In the genomic region with DNA sequence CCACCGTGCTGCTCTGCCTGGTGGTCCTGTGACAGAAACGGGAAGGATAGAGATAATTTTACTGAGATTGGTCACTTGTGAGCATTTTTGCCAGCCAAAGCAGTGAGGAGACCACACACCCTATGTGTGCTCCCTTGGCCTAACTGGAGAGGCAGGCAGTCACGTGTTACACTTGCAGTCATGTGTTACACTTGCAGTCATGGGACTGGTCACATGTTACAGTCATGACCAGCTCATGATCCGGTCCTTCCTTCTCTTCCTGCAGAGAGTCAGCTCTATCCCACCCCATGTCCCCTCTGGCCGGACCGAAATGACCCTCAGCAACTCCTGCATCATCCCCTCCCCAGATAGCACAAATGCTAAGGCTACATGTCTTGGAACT, we compare ENCODE assay signal across 14 mouse cellular contexts. TPM values are rescaled to one million over a fixed set of nuclear protein-coding genes. Genes with fewer than 3 reads are reported as not detected.
A peak's percentile ranks its signal among the peaks of the same experiment; 100 is the strongest.
DNase-seq lines count a peak whose midpoint lies in the region; ATAC-seq and TF ChIP-seq lines count a peak whose summit lies in the region.
"Had no signal": no experiment of that assay in that cellular context is flagged by ENCODE, and none has a peak within 500 bp of the region (broad histone marks: within the 10 kb centered on the region; RNA-seq: fewer than 3 reads in every experiment).

No protein-coding gene starts in this region.

- dilution Hi-C loops in CH12.LX (cut with MboI; ENCODE audit: extremely low pct_ligation_motif_present, extremely low pct_unique_long_range_greater_than_20kb, low sequenced_read_pairs) = no loop called here

- 70% methylated on average over 6 of the region's 6 CpGs for WGBS in kidney, postnatal 0 days
- WGBS in liver, embryonic 13.5 days (ENCODE audit: insufficient replicate concordance) = 47% methylated on average over 6 of the region's 6 CpGs

- peak overlapping the region; percentile 67; the same call in 1 of the 2 replicates for H3K27ac ChIP-seq in kidney, postnatal 0 days
- H3K27ac ChIP-seq in CH12.LX (ENCODE audit: insufficient read depth, low read depth) = no peak overlapping the region
- peak overlapping the region; percentile 32; the same call in 1 of the 2 replicates for H3K27ac ChIP-seq in liver, embryonic 13.5 days
- H3K27ac ChIP-seq: hindbrain, embryonic 15.5 days had no signal

- no peak for ATAC-seq in kidney, postnatal 0 days (replicated peaks; ENCODE audit: low FRiP score, low read depth)
- ATAC-seq in G1E (ENCODE audit: extremely low read depth, insufficient number of reproducible peaks, low FRiP score, poor library complexity, severe bottlenecking) = peak; percentile 17; the same call in 1 of the 2 replicates
- ATAC-seq in liver, embryonic 13.5 days (ENCODE audit: low read depth) = no peak
- ATAC-seq in megakaryocyte progenitor cell, adult 5-6 weeks (replicated peaks; ENCODE audit: poor library complexity) = no peak
- ATAC-seq in erythroid progenitor cell, adult 5-6 weeks (replicated peaks; ENCODE audit: low FRiP score, poor library complexity, severe bottlenecking) = no peak
- ATAC-seq: activated CD4-positive, CD25-positive, alpha-beta regulatory T cell, adult 4 months had no signal

- H3K4me2 ChIP-seq in kidney, postnatal 0 days (ENCODE audit: low read length) = no peak overlapping the region
- H3K4me2 ChIP-seq in CH12.LX (ENCODE audit: insufficient read depth, low read depth, poor library complexity, severe bottlenecking) = no peak overlapping the region
- no peak overlapping the region for H3K4me2 ChIP-seq in liver, embryonic 13.5 days
- H3K4me2 ChIP-seq: heart, embryonic 11.5 days; hindbrain, embryonic 15.5 days had no signal

- H3K9me3 ChIP-seq in kidney, postnatal 0 days (replicated peaks; ENCODE audit: low read length) = no peaks in the 10 kb centered on the region
- no peaks in the 10 kb centered on the region for H3K9me3 ChIP-seq in CH12.LX (replicated peaks; ENCODE audit: low read length)
- no peaks in the 10 kb centered on the region for H3K9me3 ChIP-seq in G1E (replicated peaks)
- no peaks in the 10 kb centered on the region for H3K9me3 ChIP-seq in liver, embryonic 13.5 days (replicated peaks)
- H3K9me3 ChIP-seq: hindbrain, embryonic 15.5 days had no signal

- DNase-seq in kidney, postnatal 0 days (ENCODE audit: low spot score) = no peak
- DNase-seq in kidney, adult 8-10 months = no peak
- DNase-seq in CH12.LX (ENCODE audit: extremely low read depth) (no peak), G1E (ENCODE audit: low spot score) (no peak)
- DNase-seq in liver, embryonic 13.5 days = no peak
- DNase-seq in adrenal gland, adult 8-10 months = no peak
- DNase-seq: lung, adult 2 months; thymus, adult 2 months had no signal

- TF ChIP-seq RAD21 in CH12.LX (IDR thresholded peaks at IDR 0.05; ENCODE audit: low read depth, low read length) = no peak

- H3K36me3 ChIP-seq in kidney, postnatal 0 days (ENCODE audit: insufficient read depth, low read length) = no peaks in the 10 kb centered on the region
- H3K36me3 ChIP-seq in CH12.LX (replicated peaks in 1 of 2; ENCODE audit: control insufficient read depth in 1 of 2, insufficient read depth in 1 of 2, low read length in 1 of 2) (no peaks in the 10 kb centered on the region), G1E (replicated peaks) (no peaks in the 10 kb centered on the region)
- H3K36me3 ChIP-seq in liver, embryonic 13.5 days = no peaks in the 10 kb centered on the region
- H3K36me3 ChIP-seq: hindbrain, embryonic 15.5 days had no signal

- H3K27me3 ChIP-seq in kidney, postnatal 0 days (ENCODE audit: insufficient read depth, low read length) = no peaks in the 10 kb centered on the region
- H3K27me3 ChIP-seq in CH12.LX (replicated peaks) (peaks cover 85% of the 10 kb centered on the region), G1E (ENCODE audit: insufficient read depth, low read length) (peaks cover 73% of the 10 kb centered on the region)
- 0 out of 2 replicates have a peak, but pooled peaks cover 3% of the 10 kb centered on the region for H3K27me3 ChIP-seq in liver, embryonic 13.5 days
- H3K27me3 ChIP-seq: hindbrain, embryonic 15.5 days had no signal

- in situ Hi-C loops in CH12.LX (cut with MboI; ENCODE audit: low pct_ligation_motif_present, low pct_unique_long_range_greater_than_20kb, low sequenced_read_pairs) = no loop called here

- TF ChIP-seq POLR2A in CH12.LX (IDR thresholded peaks at IDR 0.05; ENCODE audit: low read depth, low read length) = no peak

- no peaks in the 10 kb centered on the region for H3K79me2 ChIP-seq in CH12.LX (replicated peaks; ENCODE audit: control insufficient read depth, extremely low read depth, insufficient read depth, poor library complexity, severe bottlenecking)

- no peak overlapping the region for H3K9ac ChIP-seq in kidney, postnatal 0 days (ENCODE audit: low read depth, low read length)
- H3K9ac ChIP-seq in CH12.LX (ENCODE audit: insufficient read depth, low read depth) = no peak overlapping the region
- H3K9ac ChIP-seq in liver, embryonic 13.5 days = no peak overlapping the region
- H3K9ac ChIP-seq: hindbrain, embryonic 15.5 days had no signal

- no peak for TF ChIP-seq CTCF in kidney, postnatal 0 days (IDR thresholded peaks at IDR 0.05; ENCODE audit: low read depth)
- TF ChIP-seq CTCF in CH12.LX (conservative IDR thresholded peaks at IDR 0.05 in 1 of 2, IDR thresholded peaks at IDR 0.05 in 1 of 2; ENCODE audit: low read depth in 2 of 2, low read length in 2 of 2) (no peak), G1E (IDR thresholded peaks at IDR 0.05; ENCODE audit: low read depth, low read length) (no peak)

- TF ChIP-seq EP300 in CH12.LX (IDR thresholded peaks at IDR 0.05; ENCODE audit: low read length) = no peak

- H3K4me3 ChIP-seq in kidney, postnatal 0 days (replicated peaks; ENCODE audit: low read depth, low read length) = no peak overlapping the region
- no peak overlapping the region for H3K4me3 ChIP-seq in CH12.LX (replicated peaks in 1 of 3; ENCODE audit: low read depth in 2 of 3, low read length in 2 of 3, poor library complexity in 1 of 3)
- peak overlapping the region; percentile 2; the same call in 1 of the 2 replicates for H3K4me3 ChIP-seq in G1E (ENCODE audit: low read depth, low read length)
- no peak overlapping the region for H3K4me3 ChIP-seq in liver, embryonic 13.5 days (replicated peaks)
- H3K4me3 ChIP-seq: hindbrain, embryonic 15.5 days had no signal

- H3K4me1 ChIP-seq in kidney, postnatal 0 days (replicated peaks; ENCODE audit: insufficient read depth, low read length) = peaks cover 31% of the 10 kb centered on the region
- H3K4me1 ChIP-seq in CH12.LX (ENCODE audit: control insufficient read depth in 1 of 2, insufficient read depth in 2 of 2) = peaks cover 27 to 47% of the 10 kb centered on the region in 2 experiments
- H3K4me1 ChIP-seq in G1E (ENCODE audit: insufficient read depth, low read depth, low read length) = peaks cover 20% of the 10 kb centered on the region
- H3K4me1 ChIP-seq in liver, embryonic 13.5 days (replicated peaks) = peaks cover 48% of the 10 kb centered on the region

RNA-seq across cellular contexts. Expression of a gene that starts 7.7 kb away (rescaled TPM):
- polyA plus RNA-seq in kidney, postnatal 0 days (2015; fragmentation: Nextera tagmentation; extraction: Ambion mirVana) = 6.4 and 7.1 TPM in 2 replicates
- total RNA-seq in CH12.LX (2012; rRNA removed) (not detected in 2 replicates), CH12.LX (2014; rRNA removed) (not detected in 2 replicates), G1E (2014; fragmentation: Nextera tagmentation) (not detected in 2 replicates), G1E (2017) (not detected in 2 replicates)
- polyA plus RNA-seq in CH12.LX (2012; ENCODE audit: insufficient read length, low read depth) (not detected in 2 replicates), G1E (2012) (not detected in 2 replicates)
- polyA plus RNA-seq in liver, embryonic 13.5 days (2015; fragmentation: Nextera tagmentation; extraction: Ambion mirVana) = 1.4 and 1.9 TPM in 2 replicates
- total RNA-seq in adrenal gland, adult 8-10 months (2022) = 10 to 100 TPM; 16.4 to 16.7 (median 16.5) TPM
- 2.9 and 4.1 TPM in 2 replicates for total RNA-seq in megakaryocyte progenitor cell, adult 5-6 weeks (2015)
- total RNA-seq in megakaryocyte progenitor cell, adult 5-6 weeks (2017) = 3.1 and 4.6 TPM in 2 replicates
- 0.42 TPM in 1 of 2 replicates, not detected in the other for total RNA-seq in erythroid progenitor cell, adult 5-6 weeks (2015; ENCODE audit: low replicate concordance)
- 1.8 and 3.3 TPM in 2 replicates for total RNA-seq in erythroid progenitor cell, adult 5-6 weeks (2017; ENCODE audit: low replicate concordance)

RNA-seq across cellular contexts. Expression of a gene that starts 20.4 kb away (rescaled TPM):
- not detected in 2 replicates for polyA plus RNA-seq in kidney, postnatal 0 days (2015; fragmentation: Nextera tagmentation; extraction: Ambion mirVana)
- not detected in 2 replicates for total RNA-seq in CH12.LX (2012; rRNA removed)
- total RNA-seq in CH12.LX (2014; rRNA removed) = not detected in 2 replicates
- polyA plus RNA-seq in CH12.LX (2012; ENCODE audit: insufficient read length, low read depth) = not detected in 2 replicates
- not detected in 2 replicates for total RNA-seq in G1E (2014; fragmentation: Nextera tagmentation)
- total RNA-seq in G1E (2017) = 0.12 TPM in 1 of 2 replicates, not detected in the other
- polyA plus RNA-seq in G1E (2012) = not detected in 2 replicates
- polyA plus RNA-seq in liver, embryonic 13.5 days (2015; fragmentation: Nextera tagmentation; extraction: Ambion mirVana) = not detected in 2 replicates
- total RNA-seq in adrenal gland, adult 8-10 months (2022) = not detected
- not detected in 2 replicates for total RNA-seq in megakaryocyte progenitor cell, adult 5-6 weeks (2015)
- total RNA-seq in megakaryocyte progenitor cell, adult 5-6 weeks (2017) = not detected in 2 replicates
- not detected in 2 replicates for total RNA-seq in erythroid progenitor cell, adult 5-6 weeks (2015; ENCODE audit: low replicate concordance)
- 1.1 TPM in 1 of 2 replicates, not detected in the other for total RNA-seq in erythroid progenitor cell, adult 5-6 weeks (2017; ENCODE audit: low replicate concordance)
- polyA plus RNA-seq: activated CD4-positive, CD25-positive, alpha-beta regulatory T cell, adult 4 months; frontal cortex, adult 2 months; heart, embryonic 11.5 days; hindbrain, embryonic 15.5 days; lung, adult 2 months had no signal

RNA-seq across cellular contexts. Expression of a gene that starts 31.9 kb away (rescaled TPM):
- polyA plus RNA-seq in kidney, postnatal 0 days (2015; fragmentation: Nextera tagmentation; extraction: Ambion mirVana) = 145 and 155 TPM in 2 replicates
- total RNA-seq in CH12.LX (2012; rRNA removed) = 193 and 237 TPM in 2 replicates
- 242 and 270 TPM in 2 replicates for total RNA-seq in CH12.LX (2014; rRNA removed)
- polyA plus RNA-seq in CH12.LX (2012; ENCODE audit: insufficient read length, low read depth) = 286 and 289 TPM in 2 replicates
- 82.6 and 131 TPM in 2 replicates for total RNA-seq in G1E (2014; fragmentation: Nextera tagmentation)
- 228 and 241 TPM in 2 replicates for total RNA-seq in G1E (2017)
- 149 and 184 TPM in 2 replicates for polyA plus RNA-seq in G1E (2012)
- polyA plus RNA-seq in liver, embryonic 13.5 days (2015; fragmentation: Nextera tagmentation; extraction: Ambion mirVana) = 407 and 437 TPM in 2 replicates
- 1 to 10 TPM; 1.2 to 2.5 (median 1.7) TPM for total RNA-seq in adrenal gland, adult 8-10 months (2022)
- 179 and 200 TPM in 2 replicates for total RNA-seq in megakaryocyte progenitor cell, adult 5-6 weeks (2015)
- 183 and 213 TPM in 2 replicates for total RNA-seq in megakaryocyte progenitor cell, adult 5-6 weeks (2017)
- total RNA-seq in erythroid progenitor cell, adult 5-6 weeks (2015; ENCODE audit: low replicate concordance) = 782 and 936 TPM in 2 replicates
- 871 and 1,077 TPM in 2 replicates for total RNA-seq in erythroid progenitor cell, adult 5-6 weeks (2017; ENCODE audit: low replicate concordance)

RNA-seq across cellular contexts. Expression of a gene that starts 55.1 kb away (rescaled TPM):
- polyA plus RNA-seq in kidney, postnatal 0 days (2015; fragmentation: Nextera tagmentation; extraction: Ambion mirVana) = 51.6 and 64.0 TPM in 2 replicates
- total RNA-seq in CH12.LX (2012; rRNA removed) (235 and 236 TPM in 2 replicates), CH12.LX (2014; rRNA removed) (146 and 149 TPM in 2 replicates), G1E (2014; fragmentation: Nextera tagmentation) (63.5 and 75.8 TPM in 2 replicates), G1E (2017) (73.2 and 85.0 TPM in 2 replicates)
- polyA plus RNA-seq in CH12.LX (2012; ENCODE audit: insufficient read length, low read depth) (158 and 179 TPM in 2 replicates), G1E (2012) (51.3 and 77.0 TPM in 2 replicates)
- polyA plus RNA-seq in liver, embryonic 13.5 days (2015; fragmentation: Nextera tagmentation; extraction: Ambion mirVana) = 150 TPM in 2 replicates
- 1 to 10 TPM; 2.4 to 5.0 (median 4.3) TPM for total RNA-seq in adrenal gland, adult 8-10 months (2022)
- total RNA-seq in megakaryocyte progenitor cell, adult 5-6 weeks (2015) = 186 and 198 TPM in 2 replicates
- total RNA-seq in megakaryocyte progenitor cell, adult 5-6 weeks (2017) = 94.8 and 108 TPM in 2 replicates
- 462 and 532 TPM in 2 replicates for total RNA-seq in erythroid progenitor cell, adult 5-6 weeks (2015; ENCODE audit: low replicate concordance)
- 549 and 716 TPM in 2 replicates for total RNA-seq in erythroid progenitor cell, adult 5-6 weeks (2017; ENCODE audit: low replicate concordance)

RNA-seq across cellular contexts. Expression of a gene that starts 55.2 kb away (rescaled TPM):
- 4.5 and 5.4 TPM in 2 replicates for polyA plus RNA-seq in kidney, postnatal 0 days (2015; fragmentation: Nextera tagmentation; extraction: Ambion mirVana)
- 6.8 and 7.3 TPM in 2 replicates for total RNA-seq in CH12.LX (2012; rRNA removed)
- 5.0 and 5.7 TPM in 2 replicates for total RNA-seq in CH12.LX (2014; rRNA removed)
- 7.1 and 7.5 TPM in 2 replicates for polyA plus RNA-seq in CH12.LX (2012; ENCODE audit: insufficient read length, low read depth)
- total RNA-seq in G1E (2014; fragmentation: Nextera tagmentation) = 8.1 and 23.0 TPM in 2 replicates
- total RNA-seq in G1E (2017) = 6.4 and 6.9 TPM in 2 replicates
- 3.5 and 3.7 TPM in 2 replicates for polyA plus RNA-seq in G1E (2012)
- 7.8 and 8.8 TPM in 2 replicates for polyA plus RNA-seq in liver, embryonic 13.5 days (2015; fragmentation: Nextera tagmentation; extraction: Ambion mirVana)
- 10 to 100 TPM in 2 of 4 experiments, 1 to 10 TPM in 2; 5.1 to 17.0 (median 10.2) TPM for total RNA-seq in adrenal gland, adult 8-10 months (2022)
- 0.85 and 1.5 TPM in 2 replicates for total RNA-seq in megakaryocyte progenitor cell, adult 5-6 weeks (2015)
- total RNA-seq in megakaryocyte progenitor cell, adult 5-6 weeks (2017) = 2.6 and 3.0 TPM in 2 replicates
- 38.6 and 38.9 TPM in 2 replicates for total RNA-seq in erythroid progenitor cell, adult 5-6 weeks (2015; ENCODE audit: low replicate concordance)
- 70.3 and 75.6 TPM in 2 replicates for total RNA-seq in erythroid progenitor cell, adult 5-6 weeks (2017; ENCODE audit: low replicate concordance)

Comparison
In these comparisons a context has a peak if more than half of its experiments do, and no peak if none do; other contexts are left out.
1. RNA of a gene that starts 31.9 kb away (total RNA-seq): 782 to 1,077 TPM in erythroid progenitor cell, adult 5-6 weeks, 193 to 270 TPM in CH12.LX, 82.6 to 241 TPM in G1E and 179 to 213 TPM in megakaryocyte progenitor cell, adult 5-6 weeks; 1.2 to 2.5 TPM in adrenal gland, adult 8-10 months; every median in the first group is over 10 times any median in the second.